Mouse (Mus musculus) CD4-positive, CD25-positive, alpha-beta regulatory T cell, adult 2 months (primary cell): ENCODE data around the gene Upk2.
"Not testable (repeated sequence)": the region's sequence is repeated elsewhere in the genome, so short reads cannot be mapped to it uniquely, and the experiment has no call there.

Experiments
- DNase-seq: peaks from one replicate; pipeline ENCODE4 v3.0.0-alpha.2; 2012; ENCODE audit warnings: low read depth, low spot score

The Upk2 gene

DNA sequence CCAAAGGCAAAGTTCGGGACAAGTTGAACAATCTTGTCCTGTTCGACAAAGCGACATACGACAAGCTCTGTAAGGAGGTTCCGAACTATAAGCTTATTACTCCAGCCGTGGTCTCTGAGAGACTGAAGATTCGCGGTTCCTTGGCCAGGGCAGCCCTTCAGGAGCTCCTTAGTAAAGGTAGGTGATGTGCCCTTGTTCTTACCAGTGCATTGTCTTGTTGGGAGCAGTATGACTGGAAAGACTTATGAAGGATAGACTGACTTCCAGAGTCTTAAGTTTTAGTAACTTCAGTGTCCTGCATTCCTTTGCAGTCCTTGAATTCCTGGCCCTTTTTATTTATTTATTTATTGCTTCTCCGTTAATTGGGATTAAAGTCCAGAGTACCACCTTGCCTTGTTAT, 46.1 kb downstream of the Upk2 start:
- DNase-seq, result not testable (repeated sequence)

DNA sequence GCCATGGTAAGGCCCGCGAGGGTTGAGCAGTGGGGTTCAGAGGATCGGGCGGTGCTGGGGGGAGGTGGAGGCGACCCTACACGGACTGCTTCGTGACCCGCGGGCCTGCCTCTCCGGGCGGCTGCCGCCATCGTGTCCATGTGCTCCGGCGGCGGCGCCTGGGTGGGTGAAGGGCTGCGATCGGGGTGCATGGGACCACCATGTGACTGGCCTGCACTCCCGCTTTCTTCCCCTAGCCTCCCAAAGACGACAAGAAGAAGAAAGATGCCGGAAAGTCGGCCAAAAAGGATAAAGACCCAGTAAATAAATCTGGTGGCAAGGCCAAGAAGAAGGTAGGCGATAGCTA, 47.1 kb downstream of the Upk2 start:
- no peak for DNase-seq

DNA sequence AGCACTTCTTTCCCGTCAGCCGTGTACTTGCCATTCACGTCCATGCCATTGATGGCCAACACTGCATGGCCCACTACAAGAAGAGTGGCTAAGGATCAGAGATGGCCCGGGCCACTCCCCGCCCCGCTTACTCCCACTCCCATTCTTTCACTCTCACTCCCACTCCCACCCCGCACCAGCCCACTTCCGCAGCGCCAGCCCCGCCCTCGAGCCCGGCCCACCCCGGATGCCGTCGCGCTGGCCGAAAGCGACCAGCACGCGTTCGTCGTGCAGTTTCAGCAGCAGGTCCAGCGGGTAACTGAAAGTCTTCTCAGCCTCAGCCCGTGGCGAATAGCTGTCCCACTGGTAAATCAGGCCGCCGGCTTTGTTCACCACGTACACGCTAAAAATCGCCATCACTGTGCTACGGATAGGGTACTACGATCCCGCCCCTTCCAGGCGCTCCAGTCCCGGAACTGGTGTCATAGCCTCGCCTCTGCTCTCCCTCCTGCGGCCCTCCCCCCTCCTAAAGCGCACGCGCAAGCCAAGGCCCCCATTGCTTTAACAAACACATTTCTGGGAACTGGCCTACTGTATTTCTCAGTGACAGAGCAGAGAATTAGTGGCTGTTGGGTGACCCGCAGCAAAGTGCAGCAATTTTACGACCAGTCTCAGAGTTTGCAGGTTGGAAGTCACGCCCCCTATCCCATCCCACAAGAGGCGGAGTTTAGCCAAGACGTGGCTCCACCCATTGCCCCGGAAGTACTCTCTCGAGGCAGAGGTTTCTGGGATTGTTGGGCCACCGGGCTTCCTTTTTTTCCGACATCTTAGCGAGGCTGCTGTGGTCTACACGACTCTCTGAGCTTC, 47.6 kb downstream of the Upk2 start, which contains the start of the genes Rps25 and Trappc4:
Rps25 (plus strand) TSS at position 234 of the 846 bp plus-strand sequence.
Trappc4 (minus strand) TSS at position 695 of the 846 bp plus-strand sequence.
- DNase-seq, result peak; percentile 95

DNA sequence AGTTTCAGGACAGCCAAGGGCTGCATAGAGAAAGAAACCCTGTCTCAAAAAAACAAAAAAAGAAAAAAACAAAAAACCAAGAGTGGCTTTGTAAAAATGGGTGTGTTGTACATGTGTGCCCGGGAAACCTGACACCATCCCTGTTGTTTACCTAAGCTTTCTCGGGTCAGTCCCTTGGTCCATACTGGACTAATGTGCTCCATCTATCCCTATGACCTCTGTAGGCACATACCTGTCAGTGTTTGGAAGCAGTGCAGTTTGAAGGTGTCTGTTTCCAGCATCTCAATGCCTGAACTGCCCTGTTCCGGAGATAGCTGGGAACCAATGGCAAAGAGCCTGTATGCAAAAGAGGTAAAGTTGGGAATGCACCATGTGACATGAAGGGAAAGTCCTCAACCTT, 49.8 kb downstream of the Upk2 start:
- DNase-seq, result no peak
